Mouse (Mus musculus) cortical plate, adult 2 months (tissue): Measurements from ENCODE around the gene Fam136a.

Experiments used
- CTCF ChIP-seq: fragments of 200-500 bp; IDR thresholded peaks from 2 replicates; pipeline ENCODE4 v1.5.1; 2011; ENCODE audit warnings: mild to moderate bottlenecking, control low read depth, low read length; ENCODE audit not compliant: insufficient read depth; ENCODE audit errors: extremely low read depth
- POLR2A ChIP-seq: fragments of 200-500 bp; IDR thresholded peaks from 2 replicates; pipeline ENCODE4 v1.6.1; 2011; ENCODE audit warnings: mild to moderate bottlenecking, low read length, control low read depth; ENCODE audit not compliant: insufficient read depth; ENCODE audit errors: extremely low read depth

- TF ChIP-seq POLR2A (no peak), CTCF (no peak)
Observed at GRCm38 (mm10) chr6:86397257-86397980, 32.0 kb downstream of the Fam136a start.
